Mouse (Mus musculus) frontal cortex, postnatal 14 days (tissue): ENCODE data around the gene 6030445D17Rik.

ENCODE experiments used
- DNase-seq, 2 experiments: peaks; one replicate each; pipeline ENCODE4 v3.0.0; 2022; ENCODE audit warnings: low spot score in 2 of 2

Gene 6030445D17Rik

DNA sequence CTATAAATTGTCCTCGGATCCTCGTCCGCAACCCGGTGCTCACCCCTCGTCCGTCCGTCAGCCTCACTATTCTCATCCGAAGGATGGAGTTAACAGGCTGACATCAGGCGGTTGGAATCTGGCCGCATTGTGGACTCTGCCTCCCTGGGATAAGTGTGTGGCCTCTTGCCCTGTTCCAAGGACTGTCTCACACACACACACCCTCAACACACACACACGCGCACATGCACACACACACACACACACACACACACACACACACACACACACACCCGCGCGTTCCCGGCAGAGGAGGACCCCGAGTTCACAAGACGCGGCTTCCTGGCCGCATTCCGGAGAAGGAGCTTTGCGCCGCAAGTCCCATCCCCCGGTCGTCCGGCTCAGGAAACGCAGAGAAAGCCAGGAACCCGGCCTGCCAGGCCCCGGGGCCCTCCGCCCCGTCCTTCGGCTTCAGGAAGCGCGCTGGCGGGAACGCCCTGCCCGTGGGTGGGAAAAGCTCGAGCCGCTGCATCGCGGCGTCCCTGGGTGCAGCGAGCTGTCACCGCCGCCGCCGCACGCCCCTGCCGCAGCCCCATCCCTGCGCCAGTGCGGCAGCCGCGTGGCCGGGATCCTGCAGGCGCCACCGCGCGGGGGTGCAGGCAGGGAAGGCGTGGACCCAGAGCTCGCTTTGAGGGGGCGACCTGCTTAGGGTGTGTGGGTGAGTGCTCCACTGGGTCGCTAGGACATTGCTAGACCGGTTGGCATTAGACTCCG is at the start of gene 6030445D17Rik:
Gene 6030445D17Rik (plus strand): TSS at position 165 of the 753 bp plus-strand sequence.
- DNase-seq: peak; percentile 40 to 50

DNA sequence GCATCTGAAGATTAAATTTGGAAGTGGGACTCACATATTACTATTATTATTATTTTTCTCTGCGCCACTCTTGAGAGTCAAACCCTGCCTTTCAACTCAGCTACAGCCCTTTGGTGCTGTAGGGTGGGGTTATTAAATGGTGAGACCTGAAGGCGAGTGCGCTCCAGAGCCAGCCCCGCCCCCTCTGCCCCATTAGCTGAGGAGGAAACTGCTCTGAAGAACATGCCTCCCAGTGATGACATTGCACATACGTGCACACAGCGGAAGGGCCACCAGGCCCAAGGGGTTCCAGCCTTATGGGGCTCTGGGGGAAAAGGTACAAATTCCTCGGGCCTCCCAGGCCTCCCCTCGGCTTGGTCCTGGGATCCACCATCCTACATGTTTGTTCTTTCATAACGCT is 46.6 kb upstream of the 6030445D17Rik start:
- DNase-seq: no peak

DNA sequence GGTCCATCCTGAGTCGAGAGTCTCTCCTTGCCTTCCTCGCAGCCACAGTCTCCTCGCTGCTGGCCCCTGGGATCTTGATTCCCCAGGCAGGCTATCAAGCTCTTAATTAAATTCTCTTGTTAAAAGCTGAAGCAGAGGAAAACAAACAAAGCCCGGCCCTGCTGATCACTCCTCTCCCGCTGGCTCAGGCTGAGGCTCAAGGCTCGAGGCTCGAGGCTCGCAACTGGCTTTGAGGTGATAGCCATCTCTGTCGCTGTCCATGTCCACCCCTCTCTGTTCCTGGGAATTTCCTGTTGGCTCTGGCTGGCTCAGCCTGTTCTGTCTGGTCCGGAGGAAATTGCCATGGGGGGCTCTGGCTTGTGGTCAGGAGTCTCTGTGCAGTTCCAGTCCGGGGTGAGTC is 43.1 kb upstream of the 6030445D17Rik start:
- DNase-seq: no peak

DNA sequence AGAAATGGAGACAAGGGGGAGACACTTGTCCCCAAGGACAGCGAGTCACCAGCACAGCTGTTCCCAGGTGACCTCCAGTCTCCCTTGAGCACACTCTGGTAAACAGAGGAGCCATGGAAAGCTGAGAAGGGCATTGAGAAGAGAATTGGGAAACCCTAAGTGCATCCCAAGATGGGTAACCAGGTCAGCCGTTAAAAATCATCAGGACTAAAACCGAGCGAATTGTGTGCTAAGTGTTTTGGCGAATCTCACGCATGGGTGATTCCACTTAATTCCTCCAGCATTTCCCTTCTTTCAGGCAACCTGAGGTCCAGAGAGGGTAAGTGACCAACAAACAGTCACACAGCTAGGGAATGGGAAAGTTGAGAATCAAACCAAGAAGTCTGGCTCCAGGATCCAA is 42.7 kb upstream of the 6030445D17Rik start:
- no peak for DNase-seq

DNA sequence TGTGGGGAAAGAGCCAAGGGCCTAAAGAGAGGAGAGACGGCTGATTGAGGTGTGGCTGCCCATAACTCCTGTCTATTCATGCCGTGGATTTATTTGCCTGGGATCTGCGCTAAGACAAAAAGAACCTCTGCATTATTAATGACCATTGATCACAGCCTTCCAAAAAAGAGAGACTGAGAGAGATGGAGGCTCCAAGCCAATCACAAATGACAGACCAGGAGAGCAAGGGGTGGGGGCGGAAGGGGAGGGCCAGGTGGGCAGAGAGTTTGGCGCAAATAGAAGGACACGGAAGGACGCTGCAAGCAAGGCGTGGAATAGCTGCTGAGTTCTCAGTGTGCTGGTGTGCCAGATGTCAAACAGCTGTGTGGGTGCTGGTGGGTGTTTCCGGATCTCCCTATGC is 38.8 kb upstream of the 6030445D17Rik start, which contains the start of gene Htr1d:
Gene Htr1d (plus strand): TSS at position 301 of the 400 bp plus-strand sequence.
- no peak for DNase-seq

DNA sequence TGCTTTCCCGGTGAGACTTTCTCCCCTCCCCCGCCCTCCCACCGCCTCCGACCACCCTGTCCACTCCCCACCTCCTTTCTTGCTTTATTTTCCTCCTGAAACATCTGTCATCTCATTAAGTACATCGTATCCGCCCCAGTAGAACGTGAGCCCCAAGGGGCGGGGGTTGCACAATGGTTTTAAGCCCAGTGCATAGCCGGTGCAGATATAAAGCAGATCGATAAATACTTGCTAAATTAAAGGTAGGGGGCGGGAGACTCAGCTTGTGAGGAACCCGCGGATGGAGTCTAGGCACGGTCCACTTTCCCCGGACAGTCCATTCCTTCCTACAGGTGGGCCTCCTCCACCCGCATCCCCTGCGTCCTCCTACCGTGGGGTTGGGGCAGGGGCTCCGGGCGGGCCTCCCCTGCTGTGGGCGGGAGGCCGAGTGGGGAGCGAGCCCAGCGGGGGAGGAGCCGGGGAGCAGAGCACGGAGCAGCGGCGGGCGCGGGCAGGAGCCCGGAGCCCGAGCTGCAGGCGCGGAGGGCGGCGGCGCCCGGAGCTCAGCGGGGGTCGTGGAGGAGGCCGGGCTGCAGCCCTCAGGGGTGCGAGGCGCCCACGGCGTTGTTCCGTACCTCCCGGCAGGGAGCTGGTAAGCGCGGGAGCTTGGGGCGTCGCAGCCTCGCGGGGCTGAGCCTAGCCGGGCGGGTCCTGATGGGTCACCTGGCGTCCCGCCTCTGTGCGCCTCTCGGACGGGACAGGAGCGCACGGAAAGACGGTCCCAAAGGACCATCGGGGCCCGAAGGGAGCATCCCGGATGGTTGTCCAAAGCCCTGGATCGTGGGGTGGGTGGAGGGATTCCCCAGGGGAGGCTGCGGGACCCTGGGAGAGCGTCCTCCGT is 37.7 kb upstream of the 6030445D17Rik start:
- no peak for DNase-seq

DNA sequence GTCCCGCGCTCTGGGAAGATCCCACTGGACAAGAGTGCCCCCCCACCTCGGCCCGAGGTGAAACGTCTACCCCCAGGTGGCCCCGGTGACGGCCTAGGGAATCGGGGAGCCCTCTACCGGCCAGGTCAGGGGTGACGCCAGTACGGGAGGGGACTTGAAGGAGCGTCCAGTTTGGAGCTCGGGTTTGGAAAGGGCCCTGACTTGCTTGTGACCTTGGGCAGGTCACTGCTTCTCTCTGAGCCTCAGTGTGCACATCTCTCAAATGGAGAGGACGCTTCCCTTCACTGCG is 37.1 kb upstream of the 6030445D17Rik start:
- no peak for DNase-seq

DNA sequence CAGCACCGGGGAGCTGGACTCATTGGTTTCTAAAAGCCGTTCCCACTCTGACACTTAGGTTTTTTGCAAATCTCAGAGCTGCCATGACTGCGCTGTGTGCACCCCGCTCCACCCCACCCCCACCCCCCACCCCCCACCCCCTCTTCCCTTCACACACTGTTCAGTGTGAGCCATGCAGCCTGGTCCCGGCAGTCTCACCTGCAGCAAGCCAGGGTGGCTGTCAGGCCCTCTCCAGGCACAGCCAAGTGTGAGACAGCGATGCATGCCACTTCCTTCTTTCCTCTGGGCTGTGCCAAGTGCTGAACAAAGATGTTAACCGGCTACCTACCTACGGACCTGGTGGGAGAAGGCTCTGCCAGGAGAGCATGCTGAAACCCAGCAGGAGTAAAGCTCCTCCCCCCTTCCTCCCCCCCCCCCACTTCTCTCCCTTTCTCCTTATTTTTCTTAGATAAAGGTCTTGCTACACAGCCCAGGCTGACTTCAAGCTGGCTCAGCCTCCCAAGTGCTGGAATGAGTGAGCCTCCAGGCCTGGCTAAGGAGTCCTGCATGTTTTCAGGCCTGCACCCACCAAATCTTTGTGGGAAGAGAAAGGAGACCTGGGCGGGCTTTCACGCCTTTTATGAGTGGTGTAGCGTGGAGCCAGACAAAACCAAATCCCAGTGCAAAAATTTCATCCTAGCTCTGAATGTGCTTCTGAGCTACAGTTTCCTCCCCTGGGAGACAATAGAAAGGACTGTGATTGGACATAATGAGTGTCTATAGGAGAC is 31.3 kb upstream of the 6030445D17Rik start:
- DNase-seq: no peak

DNA sequence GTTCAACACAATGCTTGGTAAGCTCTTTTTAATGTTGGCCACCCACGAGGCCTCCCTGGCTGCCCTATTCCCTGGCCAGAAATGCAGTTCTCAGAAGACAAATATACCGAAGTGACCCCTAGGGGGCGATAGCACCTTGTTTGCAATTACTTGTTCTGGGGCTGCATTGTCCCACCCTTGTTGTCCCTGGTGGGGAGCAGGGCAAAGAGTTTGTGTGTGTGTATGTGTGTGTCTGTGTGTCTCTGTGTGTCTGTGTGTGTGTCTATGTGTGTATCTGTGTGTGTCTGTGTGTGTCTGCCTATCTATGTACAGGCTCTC is 30.7 kb upstream of the 6030445D17Rik start:
- DNase-seq: peak in 1 of 2 experiments; percentile 28

DNA sequence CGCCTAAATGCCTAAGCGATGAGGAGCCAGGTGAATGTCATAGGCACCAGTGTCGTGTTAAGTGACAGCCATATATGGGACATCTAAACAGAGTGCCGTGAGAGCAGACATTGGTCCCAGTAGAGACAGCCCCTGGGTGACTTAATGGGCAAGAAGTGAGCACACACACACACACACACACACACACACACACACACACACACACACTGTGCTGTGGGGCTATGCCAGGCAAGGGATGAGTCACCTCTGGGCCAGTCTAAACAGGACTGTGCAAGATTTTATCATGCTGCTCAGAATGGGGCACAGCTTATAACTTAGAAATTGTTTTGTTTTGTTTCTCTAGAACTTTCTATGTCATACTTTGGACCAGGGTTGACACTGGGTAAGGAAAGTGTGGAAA is 28.0 kb upstream of the 6030445D17Rik start:
- DNase-seq: no peak

DNA sequence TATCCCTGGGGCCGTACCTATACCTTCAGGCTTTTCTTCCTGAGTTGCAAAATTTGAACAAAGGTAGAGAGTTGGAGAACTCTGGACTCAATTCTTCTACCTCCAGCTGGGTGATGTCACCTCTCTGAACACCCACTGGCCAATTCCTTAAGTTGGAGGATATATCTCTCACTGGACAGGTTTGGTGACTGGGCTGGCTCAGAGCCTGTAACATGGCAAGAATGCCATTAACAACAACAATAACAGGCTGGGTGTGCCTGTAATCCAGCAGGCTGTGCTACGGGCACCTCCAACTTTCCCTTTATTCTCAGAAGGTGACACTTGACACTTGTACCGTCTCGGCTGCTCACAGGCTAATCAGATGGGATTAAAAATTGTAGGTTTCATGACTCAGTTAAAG is 22.9 kb upstream of the 6030445D17Rik start:
- no peak for DNase-seq

DNA sequence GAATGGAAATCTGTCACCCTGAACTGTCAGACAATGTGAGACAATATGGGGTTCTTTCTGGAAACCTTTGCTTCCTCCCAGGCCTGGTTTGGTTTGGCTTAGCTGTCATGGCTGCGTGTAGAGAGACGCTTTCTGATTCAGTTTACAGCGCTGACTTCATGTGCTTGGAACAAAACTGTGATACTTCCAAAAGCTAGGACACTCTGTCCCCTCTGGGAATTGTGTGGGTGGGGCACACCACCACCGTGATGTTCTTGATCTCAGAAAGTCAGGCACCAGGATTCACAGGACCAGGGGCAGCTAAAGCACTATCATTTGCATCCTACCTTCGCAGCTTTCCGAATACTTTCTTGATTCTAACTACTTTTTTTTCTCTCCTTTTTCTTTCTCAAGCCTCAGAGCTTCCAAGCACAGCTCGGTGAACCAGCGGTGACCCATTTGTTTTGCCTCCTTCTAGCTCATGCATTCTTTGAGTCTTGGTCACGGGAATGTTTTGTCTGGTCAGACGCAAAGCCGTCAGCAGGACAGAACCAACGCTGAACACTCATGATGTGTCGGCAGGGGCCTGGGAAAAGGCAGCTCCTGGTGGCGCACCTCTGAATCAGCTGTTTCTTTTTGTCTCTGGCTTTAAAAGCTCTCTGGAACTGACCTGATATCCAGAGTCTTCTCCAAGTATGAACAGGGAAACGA is 20.6 kb upstream of the 6030445D17Rik start:
- no peak for DNase-seq

DNA sequence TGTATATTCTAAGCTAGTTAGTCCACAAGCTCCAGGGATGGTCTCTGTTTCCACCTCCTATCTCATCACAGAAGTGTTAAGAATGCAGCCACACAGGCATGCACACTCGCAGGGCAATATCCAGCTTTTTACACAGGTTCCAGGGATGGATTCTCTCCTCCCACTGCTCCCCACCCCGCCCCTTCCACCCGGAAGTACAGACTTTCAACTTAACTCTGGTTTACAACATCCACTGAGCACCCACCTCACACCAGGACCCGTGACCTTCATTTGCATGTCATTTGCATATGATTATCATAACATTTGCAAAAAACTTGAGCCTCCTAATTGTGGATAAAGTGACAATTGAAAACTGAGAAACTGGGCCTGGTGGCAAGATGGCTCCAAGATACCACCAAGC is 17.5 kb upstream of the 6030445D17Rik start:
- no peak for DNase-seq

DNA sequence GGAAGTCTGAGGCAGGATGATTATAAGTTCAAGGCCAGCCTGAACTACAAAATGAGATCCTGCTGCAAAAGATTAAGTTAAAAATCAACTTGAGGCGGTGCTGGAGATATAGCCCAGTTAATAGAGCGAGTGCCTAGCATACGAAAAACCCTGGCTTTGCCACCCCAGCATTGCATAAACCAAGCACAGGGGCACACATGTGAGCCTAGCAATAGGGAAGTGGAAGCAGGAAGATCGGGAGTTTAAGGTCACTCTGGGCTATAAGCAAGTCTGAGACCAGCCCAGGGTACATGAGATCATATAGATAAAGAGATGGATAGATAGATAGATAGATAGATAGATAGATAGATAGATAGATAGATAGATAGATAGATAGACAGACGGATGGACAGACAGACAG is 12.3 kb upstream of the 6030445D17Rik start:
- DNase-seq: no peak

DNA sequence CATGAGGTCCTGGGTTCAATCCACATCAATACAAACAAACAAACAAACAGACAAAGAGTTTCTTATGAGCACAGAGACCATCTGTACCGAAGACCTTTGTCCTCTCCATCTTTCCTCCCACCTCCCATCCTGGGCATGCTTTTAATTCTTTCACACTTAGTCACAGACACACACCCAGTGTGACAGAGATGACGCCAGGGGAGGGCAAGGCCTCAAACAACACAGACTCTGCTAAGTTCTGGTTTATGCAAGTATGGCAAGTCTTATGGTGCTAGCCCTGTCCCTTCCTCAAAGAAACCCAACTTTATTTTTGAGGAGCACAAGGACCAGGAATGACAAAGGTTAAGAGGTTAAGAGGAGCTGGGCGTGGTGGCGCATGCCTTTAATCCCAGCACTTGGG is 11.8 kb upstream of the 6030445D17Rik start:
- no peak for DNase-seq

DNA sequence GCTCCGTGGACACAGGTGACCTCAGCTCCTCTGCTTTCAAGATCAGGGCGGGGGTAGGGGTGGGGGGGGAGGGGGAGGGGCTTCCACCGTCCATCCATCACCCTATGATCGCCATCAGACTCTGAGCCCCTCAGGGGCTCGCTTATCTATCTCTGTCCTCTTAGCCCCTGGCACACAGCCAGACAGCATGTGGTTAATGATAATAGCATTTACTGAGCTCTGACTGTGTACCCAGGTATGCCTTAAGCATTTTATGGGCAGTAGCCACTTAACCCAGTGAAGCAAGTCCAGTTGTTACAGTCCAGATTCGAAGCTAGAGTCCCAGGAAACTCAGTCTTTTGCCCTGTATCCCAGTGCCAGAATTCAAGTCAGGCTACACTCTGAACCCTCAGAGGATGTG is 10.5 kb upstream of the 6030445D17Rik start:
- DNase-seq: no peak

DNA sequence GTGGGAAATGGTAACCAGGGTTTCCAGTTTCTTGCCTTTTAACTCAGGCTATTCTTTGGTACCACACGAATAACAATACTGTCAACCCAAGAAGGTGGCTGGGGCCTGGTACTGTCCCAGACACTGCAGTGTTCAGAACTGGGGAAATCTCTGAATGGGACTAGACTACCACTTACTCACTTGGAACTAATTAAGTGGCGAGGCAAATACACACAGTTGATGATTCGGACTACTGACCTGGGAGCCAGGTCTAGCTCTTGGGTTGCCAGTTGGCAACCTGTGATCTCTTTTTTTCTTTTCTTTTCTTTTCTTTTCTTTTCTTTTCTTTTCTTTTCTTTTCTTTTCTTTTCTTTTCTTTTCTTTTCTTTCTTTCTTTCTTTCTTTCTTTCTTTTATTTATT is 9.8 kb upstream of the 6030445D17Rik start:
- no peak for DNase-seq

DNA sequence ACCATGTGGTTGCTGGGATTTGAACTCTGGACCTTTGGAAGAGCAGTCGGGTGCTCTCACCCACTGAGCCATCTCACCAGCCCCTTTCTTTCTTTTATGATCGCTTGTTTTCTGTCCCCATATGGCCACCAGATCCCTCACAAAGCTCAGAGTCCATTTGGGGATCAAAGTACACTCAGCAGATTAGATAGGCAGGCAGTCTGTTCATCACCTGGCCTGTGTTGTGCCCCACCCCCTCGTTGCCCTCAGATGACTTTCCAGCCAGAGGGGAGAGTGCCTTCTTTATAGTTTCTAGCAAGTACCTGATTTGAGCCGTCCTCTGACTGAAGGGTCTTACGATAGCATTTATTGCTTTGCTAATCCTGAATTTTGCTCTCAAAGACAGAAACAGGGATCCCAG is 9.3 kb upstream of the 6030445D17Rik start:
- no peak for DNase-seq

DNA sequence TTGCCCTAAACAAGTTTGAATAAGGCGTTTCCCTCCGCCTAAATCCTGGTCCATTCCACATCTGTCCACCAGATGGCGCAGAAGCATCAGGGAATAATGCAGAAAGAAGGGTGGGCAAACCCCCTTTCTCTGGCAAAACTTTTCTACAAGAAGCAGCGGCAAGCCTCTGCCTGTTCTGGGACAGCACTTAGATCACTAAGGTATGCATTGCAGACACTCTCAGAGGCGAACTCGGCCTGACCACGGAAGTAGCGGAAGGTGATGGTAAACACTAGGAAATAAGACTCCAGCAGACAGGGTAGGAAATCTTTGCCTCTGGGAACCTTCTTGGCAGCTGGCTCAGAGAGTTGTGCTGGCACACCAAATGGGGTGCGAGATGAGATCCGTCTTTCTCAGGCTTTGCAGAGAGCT is 7.2 kb upstream of the 6030445D17Rik start:
- peak; percentile 65 to 84 for DNase-seq

DNA sequence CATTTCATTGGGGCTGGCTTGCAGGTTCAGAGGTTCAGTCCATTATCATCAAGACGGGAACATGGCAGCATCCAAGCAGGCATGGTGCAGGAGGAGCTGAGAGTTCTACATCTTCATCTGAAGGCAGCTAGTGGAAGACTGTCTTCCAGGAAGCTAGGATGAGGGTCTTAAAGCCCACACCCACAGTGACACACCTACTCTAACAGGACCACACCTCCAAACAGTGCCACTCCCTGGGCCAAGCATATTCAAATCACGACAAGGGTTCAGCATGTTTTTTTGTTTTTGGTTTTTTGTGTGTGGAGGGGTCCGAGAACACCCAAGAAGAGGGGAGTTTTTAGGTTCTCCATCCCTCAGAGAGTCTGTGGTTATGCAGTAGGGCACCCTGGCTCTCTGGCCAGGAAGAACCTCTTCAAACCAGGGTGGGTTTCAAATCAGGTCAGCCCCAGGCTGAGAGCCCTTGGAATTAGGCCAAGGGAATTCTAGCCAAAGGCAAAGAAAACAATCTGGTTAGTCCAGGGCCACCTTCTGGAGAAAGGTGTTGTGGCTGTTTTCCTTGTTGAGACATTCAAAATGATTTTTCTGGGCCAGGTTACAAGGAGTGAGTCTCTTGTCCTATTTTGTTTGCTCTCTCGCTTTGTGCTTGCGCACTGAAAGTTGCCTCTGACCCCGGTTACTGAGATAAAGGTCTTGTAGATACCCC is 5.4 kb upstream of the 6030445D17Rik start:
- DNase-seq: no peak

DNA sequence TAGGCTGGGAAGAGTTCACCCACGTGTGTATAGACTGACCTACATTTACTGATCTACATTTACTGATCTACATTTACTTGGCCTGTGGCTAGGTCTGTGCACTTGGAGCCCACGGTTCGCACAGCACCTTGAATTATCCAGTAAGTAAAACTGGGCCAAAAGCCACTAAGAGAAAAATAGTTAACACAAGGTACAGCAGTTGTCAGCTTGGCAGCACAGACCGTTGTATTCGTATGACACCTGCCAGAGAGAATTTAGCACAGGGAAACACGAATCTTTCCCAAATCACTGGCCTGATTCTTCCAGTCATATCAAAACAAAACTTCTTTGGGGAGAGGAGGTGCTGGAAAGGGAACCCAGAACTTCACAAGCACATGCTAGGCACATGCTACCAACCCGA is 3.8 kb upstream of the 6030445D17Rik start:
- no peak for DNase-seq
